Mouse (Mus musculus): Measurements from ENCODE around the gene Dab1.
A peak's percentile ranks its signal among the peaks of the same experiment; 100 is the strongest.

Gene Dab1

GRCm38 (mm10) chr4:103619321-103619945 lies at the start of gene Dab1:
TSS of gene Dab1 (plus strand) at chr4:103619359.
- peak; percentile 69 for DNase-seq (ENCODE audit: low spot score)

- peak; percentile 77 for DNase-seq (ENCODE audit: low spot score)
These were observed 47.3 kb upstream of the Dab1 start for GRCm38 (mm10) chr4:103571721-103572352.

GRCm38 (mm10) chr4:103575556-103575955 lies 43.6 kb upstream of the Dab1 start:
- DNase-seq (ENCODE audit: low spot score): no peak

GRCm38 (mm10) chr4:103576305-103576704 lies 42.9 kb upstream of the Dab1 start:
- no peak for DNase-seq (ENCODE audit: low spot score)

GRCm38 (mm10) chr4:103577111-103577815 lies 41.9 kb upstream of the Dab1 start:
- DNase-seq (ENCODE audit: low spot score): no peak

GRCm38 (mm10) chr4:103577821-103578220 lies 41.3 kb upstream of the Dab1 start:
- no peak for DNase-seq (ENCODE audit: low spot score)

- no peak for DNase-seq (ENCODE audit: low spot score)
These were observed 39.1 kb upstream of the Dab1 start for GRCm38 (mm10) chr4:103580021-103580420.

GRCm38 (mm10) chr4:103615011-103615410 lies 4.1 kb upstream of the Dab1 start:
- no peak for DNase-seq (ENCODE audit: low spot score)

- peak; percentile 65 for DNase-seq (ENCODE audit: low spot score)
These were observed 800 bp downstream of the Dab1 start for GRCm38 (mm10) chr4:103619946-103620371.

- DNase-seq (ENCODE audit: low spot score): no peak
These were observed 1.5 kb downstream of the Dab1 start for GRCm38 (mm10) chr4:103620590-103621155.

GRCm38 (mm10) chr4:103621586-103621985 lies 2.4 kb downstream of the Dab1 start:
- DNase-seq (ENCODE audit: low spot score): no peak

GRCm38 (mm10) chr4:103630177-103630576 lies 11.0 kb downstream of the Dab1 start:
- no peak for DNase-seq (ENCODE audit: low spot score)

GRCm38 (mm10) chr4:103636168-103636776 lies 17.1 kb downstream of the Dab1 start:
- DNase-seq (ENCODE audit: low spot score): no peak

- DNase-seq (ENCODE audit: low spot score): no peak
These were observed 29.2 kb downstream of the Dab1 start for GRCm38 (mm10) chr4:103648209-103648896.

- no peak for DNase-seq (ENCODE audit: low spot score)
These were observed 36.6 kb downstream of the Dab1 start for GRCm38 (mm10) chr4:103655740-103656139.

GRCm38 (mm10) chr4:103661386-103661785 lies 42.2 kb downstream of the Dab1 start:
- DNase-seq (ENCODE audit: low spot score): no peak

GRCm38 (mm10) chr4:103667438-103667837 lies 48.3 kb downstream of the Dab1 start:
- DNase-seq (ENCODE audit: low spot score): peak; percentile 16

GRCm38 (mm10) chr4:103677195-103677594 lies 58.0 kb downstream of the Dab1 start:
- no peak for DNase-seq (ENCODE audit: low spot score)

- no peak for DNase-seq (ENCODE audit: low spot score)
These were observed 59.3 kb downstream of the Dab1 start for GRCm38 (mm10) chr4:103678501-103678900.

GRCm38 (mm10) chr4:103685136-103685535 lies 66.0 kb downstream of the Dab1 start:
- DNase-seq (ENCODE audit: low spot score): no peak

GRCm38 (mm10) chr4:103691717-103692116 lies 72.6 kb downstream of the Dab1 start:
- peak; percentile 12 for DNase-seq (ENCODE audit: low spot score)

- no peak for DNase-seq (ENCODE audit: low spot score)
These were observed 80.6 kb downstream of the Dab1 start for GRCm38 (mm10) chr4:103699755-103700154.
